Mouse (Mus musculus) retina, postnatal 1 day (tissue): ENCODE data around the gene Sap30l.

Source experiments
- DNase-seq: peaks from one replicate; pipeline ENCODE4 v3.0.0-alpha.2; 2012

The Sap30l gene

GRCm38 (mm10) chr11:57800971-57801765 lies at the start of gene Sap30l:
TSS of gene Sap30l (plus strand) at chr11:57801637.
- DNase-seq, result peak; percentile 97

DNA sequence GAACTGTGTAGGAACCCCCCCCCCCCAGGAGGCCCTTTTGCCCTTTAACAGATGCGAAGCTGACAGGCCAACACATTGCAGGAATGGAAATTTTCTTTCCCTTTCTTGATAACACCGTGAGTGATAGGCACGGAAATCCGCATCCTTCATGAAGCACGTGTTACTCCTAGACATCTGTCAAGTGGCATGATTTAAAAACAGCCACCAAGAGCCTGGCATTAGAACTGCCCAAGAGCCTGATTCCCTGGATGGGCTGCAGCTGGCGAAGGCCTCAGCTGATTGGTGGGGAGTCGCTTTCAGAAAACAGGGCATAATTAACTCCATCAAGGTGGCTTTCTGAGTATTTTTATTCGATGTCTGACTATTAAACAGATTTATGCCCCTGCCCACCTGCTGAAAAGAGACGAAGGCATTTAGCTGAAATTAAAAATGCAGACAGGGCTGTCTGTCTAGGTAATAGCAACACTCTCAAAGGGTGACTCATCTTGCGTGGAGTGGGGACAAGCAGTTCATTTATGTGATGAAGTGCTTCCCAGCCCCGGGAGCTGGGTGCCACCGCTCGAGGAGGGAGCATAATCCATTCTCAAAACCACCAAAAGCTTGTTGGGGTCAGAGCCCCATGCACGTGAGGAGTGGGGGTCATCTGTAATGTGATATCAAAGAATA lies 47.8 kb upstream of the Sap30l start:
- DNase-seq, result no peak

DNA sequence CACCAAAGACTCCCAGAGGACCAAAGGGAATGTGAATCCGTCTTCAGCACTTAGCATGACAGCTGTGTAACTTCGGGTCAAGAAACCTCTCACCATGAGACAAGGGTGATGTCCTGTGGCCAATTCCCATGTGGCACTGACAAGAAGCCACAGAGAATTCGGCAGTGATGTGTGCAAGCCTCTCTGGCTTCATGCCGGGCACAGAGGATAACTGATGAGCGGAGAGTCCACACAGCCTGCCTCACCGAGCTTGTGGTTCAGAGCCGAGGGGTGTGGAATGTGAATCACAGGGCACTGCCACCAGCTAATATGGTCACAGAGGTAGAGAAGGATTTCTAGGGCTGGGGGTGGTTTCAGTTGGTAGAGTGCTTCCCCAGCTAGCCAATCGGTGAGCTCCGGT lies 42.8 kb upstream of the Sap30l start:
- no peak for DNase-seq

GRCm38 (mm10) chr11:57760509-57761058 lies 40.9 kb upstream of the Sap30l start:
- DNase-seq, result peak; percentile 88

GRCm38 (mm10) chr11:57761347-57761746 lies 40.1 kb upstream of the Sap30l start:
- no peak for DNase-seq

GRCm38 (mm10) chr11:57764124-57764523 lies 37.3 kb upstream of the Sap30l start:
- DNase-seq, result no peak

GRCm38 (mm10) chr11:57766617-57767016 lies 34.8 kb upstream of the Sap30l start:
- no peak for DNase-seq

GRCm38 (mm10) chr11:57767171-57767570 lies 34.3 kb upstream of the Sap30l start:
- DNase-seq, result no peak

GRCm38 (mm10) chr11:57770776-57771175 lies 30.7 kb upstream of the Sap30l start:
- no peak for DNase-seq

GRCm38 (mm10) chr11:57771676-57772075 lies 29.8 kb upstream of the Sap30l start:
- no peak for DNase-seq

GRCm38 (mm10) chr11:57773479-57773878 lies 28.0 kb upstream of the Sap30l start:
- DNase-seq, result peak; percentile 82

GRCm38 (mm10) chr11:57773936-57774335 lies 27.5 kb upstream of the Sap30l start:
- DNase-seq, result peak; percentile 98

DNA sequence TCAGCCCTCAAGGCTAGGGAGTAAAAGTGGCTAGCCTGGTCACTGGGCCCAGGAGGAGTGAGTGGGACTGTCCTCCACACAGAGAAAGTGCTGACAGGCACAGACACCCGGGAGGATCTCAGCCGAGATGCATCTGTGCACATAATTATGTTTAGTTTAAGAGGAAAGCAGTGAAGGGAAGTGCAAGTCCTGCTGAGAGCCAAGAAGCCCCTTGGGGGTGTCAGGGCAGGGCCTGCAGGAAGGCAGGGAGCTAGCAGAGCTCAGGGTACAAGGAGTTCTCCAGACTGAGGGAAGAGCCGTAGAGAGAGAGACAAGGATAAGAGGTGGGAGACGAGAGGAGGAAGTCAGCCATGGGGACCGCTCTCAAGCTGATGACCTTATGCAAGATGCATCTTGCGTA lies 25.6 kb upstream of the Sap30l start:
- no peak for DNase-seq

DNA sequence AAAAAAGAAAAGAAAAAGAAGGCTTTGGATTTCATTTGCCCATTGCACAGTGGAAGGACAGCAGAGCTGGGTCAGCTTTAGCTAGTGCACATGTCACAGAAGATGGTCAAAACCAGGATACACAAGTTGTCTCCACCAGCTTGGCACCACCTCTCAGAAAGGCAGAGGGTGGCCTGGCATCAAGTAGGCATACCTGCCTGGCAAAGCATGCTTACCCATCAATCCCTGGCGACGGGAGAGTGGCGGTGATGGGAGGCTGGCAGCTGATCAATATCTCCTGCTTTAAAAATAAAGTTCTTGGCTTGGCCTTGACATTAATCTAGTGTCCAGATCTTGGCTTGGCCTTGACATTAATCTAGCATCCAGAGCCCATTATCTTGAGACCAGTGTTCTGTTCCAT lies 24.9 kb upstream of the Sap30l start:
- DNase-seq, result no peak

GRCm38 (mm10) chr11:57778349-57778748 lies 23.1 kb upstream of the Sap30l start:
- DNase-seq, result peak; percentile 87

- DNase-seq, result no peak
These were observed 21.6 kb upstream of the Sap30l start for GRCm38 (mm10) chr11:57779824-57780223.

DNA sequence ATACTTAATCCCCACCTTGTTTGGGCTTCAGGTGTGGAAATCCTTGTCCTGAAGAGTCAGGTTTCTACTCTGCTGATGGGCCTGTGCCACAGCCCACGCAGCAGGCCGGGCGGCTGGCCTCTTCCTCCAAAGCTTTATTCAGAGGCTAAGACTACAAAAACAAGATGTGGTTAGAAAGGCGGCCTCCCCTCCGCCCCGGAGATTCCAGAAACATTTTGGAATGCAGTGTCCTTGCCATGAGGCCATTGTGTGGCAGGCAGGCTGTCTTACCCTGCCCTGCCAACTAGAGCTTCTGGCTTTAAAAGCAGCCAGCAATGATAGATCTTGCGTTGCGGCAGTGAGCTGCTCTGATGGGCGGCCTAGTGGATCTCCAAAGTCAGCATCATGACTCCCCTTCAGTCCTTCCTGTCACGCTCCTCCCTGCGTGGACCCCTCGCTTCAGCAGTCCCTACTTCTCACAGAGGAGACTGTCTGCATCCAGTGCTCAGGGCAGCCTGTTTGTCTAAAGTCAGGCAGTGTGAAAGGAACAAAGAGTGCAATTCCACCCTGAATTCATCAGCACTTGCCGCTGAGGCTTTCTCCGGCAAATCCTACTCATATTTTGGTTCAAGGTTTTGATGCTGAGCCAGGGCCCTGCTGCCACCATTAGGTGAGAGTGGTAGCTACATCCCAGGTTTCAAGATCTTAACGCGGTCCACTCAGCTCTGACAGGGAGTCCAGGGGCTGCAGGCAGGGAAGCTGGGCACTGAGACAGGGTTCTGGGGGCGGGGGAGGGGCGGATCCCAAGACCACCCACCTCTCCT lies 14.6 kb upstream of the Sap30l start:
- peak; percentile 56 for DNase-seq

GRCm38 (mm10) chr11:57787913-57788312 lies 13.5 kb upstream of the Sap30l start:
- no peak for DNase-seq

DNA sequence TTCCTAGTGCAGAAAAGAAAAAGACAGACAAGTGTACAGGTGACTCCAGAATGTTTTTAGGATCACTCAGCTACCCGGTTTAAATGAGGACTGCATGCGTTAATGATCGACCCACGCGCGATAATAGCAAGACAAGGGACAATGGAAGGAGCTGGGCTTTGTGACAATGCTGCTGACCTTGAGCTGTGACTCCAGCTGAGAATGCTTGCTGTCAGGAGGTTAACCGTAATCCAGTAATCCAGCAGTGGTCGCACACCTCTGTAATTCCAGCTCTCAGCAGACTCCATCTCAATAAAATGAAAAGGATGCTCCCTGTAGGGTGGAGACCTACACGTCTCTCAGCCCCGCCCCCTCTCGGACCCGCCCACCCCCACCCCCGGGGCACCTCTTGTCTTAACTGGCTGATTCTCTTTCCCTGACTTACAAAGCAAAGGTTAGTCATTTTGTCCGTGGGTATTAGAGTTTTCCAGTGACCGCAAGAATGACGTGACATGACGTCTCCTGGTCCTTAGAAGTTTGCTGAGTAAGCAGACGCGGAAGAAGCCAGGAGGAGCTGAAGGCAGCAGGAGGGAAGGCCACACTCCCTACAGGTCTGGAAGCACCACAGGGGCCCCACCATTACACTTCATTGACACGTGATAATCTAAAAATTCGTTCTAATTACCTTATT lies 10.4 kb upstream of the Sap30l start:
- no peak for DNase-seq

GRCm38 (mm10) chr11:57795086-57795485 lies 6.4 kb upstream of the Sap30l start:
- DNase-seq, result no peak

- no peak for DNase-seq
These were observed 3.6 kb upstream of the Sap30l start for GRCm38 (mm10) chr11:57797828-57798227.

- DNase-seq, result no peak
These were observed 2.0 kb upstream of the Sap30l start for GRCm38 (mm10) chr11:57799456-57799855.
